Mouse (Mus musculus) lung, adult 2 months (tissue): Measurements from ENCODE around the gene Cryba1.

Experiments
- CTCF ChIP-seq: fragments of 200-500 bp; IDR thresholded peaks from 2 replicates; pipeline ENCODE4 v1.5.1; 2011; ENCODE audit warnings: mild to moderate bottlenecking, low read length, control low read depth; ENCODE audit not compliant: insufficient read depth
- POLR2A ChIP-seq: fragments of 200-500 bp; IDR thresholded peaks from 2 replicates; pipeline ENCODE4 v1.6.1; 2011; ENCODE audit warnings: low read depth, mild to moderate bottlenecking, control low read depth, low read length, borderline replicate concordance; ENCODE audit errors: extremely low read depth

DNA sequence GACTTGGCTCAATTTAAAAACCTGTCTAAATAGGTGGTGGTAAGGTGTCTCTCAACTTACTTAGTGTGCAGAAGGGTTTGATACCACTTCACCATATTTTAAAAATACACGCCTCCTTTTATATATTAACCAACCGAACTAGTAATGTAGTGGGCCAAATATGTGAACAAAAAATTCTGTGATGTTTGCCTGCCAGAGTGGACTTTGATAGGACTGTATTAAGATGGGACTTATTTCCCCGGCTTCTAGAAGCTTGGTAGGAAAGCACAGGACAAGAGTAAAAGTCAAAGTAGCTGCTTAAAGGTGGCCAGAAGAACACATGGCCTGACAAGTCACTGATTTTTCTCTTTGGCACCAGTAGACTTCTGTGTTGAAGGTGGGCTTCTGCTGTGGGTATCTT is 11.3 kb downstream of the Cryba1 start:
- no peak for TF ChIP-seq CTCF
- no peak for TF ChIP-seq POLR2A
